Mouse (Mus musculus) stomach, embryonic 15.5 days (tissue): ENCODE results near the gene Sorl1. TPM values are rescaled to one million over a fixed set of nuclear protein-coding genes. Genes with fewer than 3 reads are reported as not detected.
A peak's percentile ranks its signal among the peaks of the same experiment; 100 is the strongest.

ENCODE experiments used
- ATAC-seq: fragments of 200-750 bp; cut with Nextera tagmentation; 2 replicates; pipeline ENCODE4 v1.8.0; 2017; ENCODE audit warnings: low read depth, moderate number of reproducible peaks, moderate TSS enrichment; ENCODE audit not compliant: insufficient read depth, low FRiP score
- H3K27ac ChIP-seq: fragments of 300-500 bp; sonication (generic); 2 replicates; pipeline ENCODE4 v1.5.1; 2015; ENCODE audit warnings: mild to moderate bottlenecking, inconsistent platforms
- H3K27me3 ChIP-seq: fragments of 300-500 bp; sonication (generic); replicated peaks from 2 replicates; pipeline ENCODE4 v1.6.1; 2015; ENCODE audit warnings: inconsistent platforms
- H3K36me3 ChIP-seq: fragments of 300-500 bp; sonication (generic); 2 replicates; pipeline ENCODE4 v1.6.1; 2015; ENCODE audit warnings: inconsistent platforms
- H3K4me1 ChIP-seq: fragments of 300-500 bp; sonication (generic); 2 replicates; pipeline ENCODE4 v1.6.1; 2015; ENCODE audit warnings: inconsistent platforms
- H3K4me2 ChIP-seq: fragments of 300-500 bp; sonication (generic); 2 replicates; pipeline ENCODE4 v1.6.1; 2015; ENCODE audit warnings: mild to moderate bottlenecking, inconsistent platforms
- H3K4me3 ChIP-seq: fragments of 300-500 bp; sonication (generic); replicated peaks from 2 replicates; pipeline ENCODE4 v1.5.1; 2015; ENCODE audit warnings: inconsistent platforms
- H3K9ac ChIP-seq: fragments of 300-500 bp; sonication (generic); 2 replicates; pipeline ENCODE4 v1.6.1; 2015; ENCODE audit warnings: inconsistent platforms
- H3K9me3 ChIP-seq: fragments of 300-500 bp; sonication (generic); 2 replicates; pipeline ENCODE4 v1.6.1; 2016; ENCODE audit warnings: inconsistent platforms
- WGBS: fragments of 180-500 bp; shearing (Covaris S2); methylation state at CpG from one replicate; pipeline ENCODE4 v1.1.7; 2015; 5-methylcytosine and 5-hydroxymethylcytosine counted together
- polyA plus RNA-seq: library from polyadenylated mRNA; unstranded; fragments of >200 nt; fragmentation: Nextera tagmentation; extraction: Ambion mirVana; gene quantifications from 2 replicates; pipeline ENCODE4 v1.2.1, GENCODE M21; 2015

The Sorl1 gene
- polyA plus RNA-seq, 1 experiment from 2014 or later, result 11.4 TPM

- H3K4me2 ChIP-seq, result no peak overlapping the region
Observed at GRCm38 (mm10) chr9:41937341-41937966, 186.6 kb downstream of the Sorl1 start.

DNA sequence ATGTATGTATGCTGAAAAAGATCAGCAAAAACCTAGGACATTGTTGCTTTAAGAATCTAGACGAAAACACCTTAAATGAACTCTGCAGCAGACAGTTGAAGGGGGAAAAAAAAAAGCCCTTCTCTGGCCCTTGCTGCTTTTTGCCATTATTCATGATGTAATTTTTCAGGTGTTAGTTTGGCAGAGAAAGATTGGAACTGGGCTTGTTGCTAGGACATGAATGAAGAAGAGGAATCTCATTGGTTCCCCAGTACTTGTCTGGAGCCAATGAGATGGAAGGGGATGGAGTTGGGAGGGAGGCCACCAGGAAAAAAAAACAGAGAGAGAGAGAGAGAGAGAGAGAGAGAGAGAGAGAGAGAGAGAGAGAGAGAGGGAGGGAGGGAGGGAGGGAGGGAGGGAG, 187.5 kb downstream of the Sorl1 start:
- ATAC-seq, result no peak
- no peak overlapping the region for H3K4me2 ChIP-seq
- WGBS, result 30% methylated on average over 1 of the region's 1 CpGs

More at GRCm38 (mm10) chr9:41937341-41937966, 186.6 kb downstream of the Sorl1 start:
- H3K4me1 ChIP-seq, result peaks cover 33% of the 10 kb centered on the region
- H3K4me3 ChIP-seq, result no peak overlapping the region
- no peak for ATAC-seq
- H3K9ac ChIP-seq, result no peak overlapping the region
- peak overlapping the region; percentile 82 for H3K27ac ChIP-seq
- H3K36me3 ChIP-seq, result no peaks in the 10 kb centered on the region
- 51% methylated on average over 8 of the region's 8 CpGs for WGBS
- H3K27me3 ChIP-seq, result no peaks in the 10 kb centered on the region
- H3K9me3 ChIP-seq, result no peaks in the 10 kb centered on the region

GRCm38 (mm10) chr9:41935979-41936378, 188.1 kb downstream of the Sorl1 start:
- peak overlapping the region; percentile 87 for H3K4me2 ChIP-seq
- no peaks in the 10 kb centered on the region for H3K9me3 ChIP-seq
- H3K27me3 ChIP-seq, result no peaks in the 10 kb centered on the region
- no peaks in the 10 kb centered on the region for H3K36me3 ChIP-seq
- H3K27ac ChIP-seq, result peak overlapping the region; percentile 88
- peaks cover 33% of the 10 kb centered on the region for H3K4me1 ChIP-seq
- 3% methylated on average over 10 of the region's 10 CpGs for WGBS
- H3K4me3 ChIP-seq, result peak overlapping the region; percentile 40
- ATAC-seq, result 0 out of 2 replicates have a peak, but pooled peaks have one; percentile 29
- no peak overlapping the region for H3K9ac ChIP-seq

More for the DNA sequence above, 187.5 kb downstream of the Sorl1 start:
- Histone ChIP-seq H3K4me1 (peaks cover 33% of the 10 kb centered on the region), H3K9me3 (no peaks in the 10 kb centered on the region), H3K36me3 (no peaks in the 10 kb centered on the region), H3K27me3 (no peaks in the 10 kb centered on the region), H3K9ac (no peak overlapping the region), H3K4me3 (no peak overlapping the region), H3K27ac (no peak overlapping the region)

DNA sequence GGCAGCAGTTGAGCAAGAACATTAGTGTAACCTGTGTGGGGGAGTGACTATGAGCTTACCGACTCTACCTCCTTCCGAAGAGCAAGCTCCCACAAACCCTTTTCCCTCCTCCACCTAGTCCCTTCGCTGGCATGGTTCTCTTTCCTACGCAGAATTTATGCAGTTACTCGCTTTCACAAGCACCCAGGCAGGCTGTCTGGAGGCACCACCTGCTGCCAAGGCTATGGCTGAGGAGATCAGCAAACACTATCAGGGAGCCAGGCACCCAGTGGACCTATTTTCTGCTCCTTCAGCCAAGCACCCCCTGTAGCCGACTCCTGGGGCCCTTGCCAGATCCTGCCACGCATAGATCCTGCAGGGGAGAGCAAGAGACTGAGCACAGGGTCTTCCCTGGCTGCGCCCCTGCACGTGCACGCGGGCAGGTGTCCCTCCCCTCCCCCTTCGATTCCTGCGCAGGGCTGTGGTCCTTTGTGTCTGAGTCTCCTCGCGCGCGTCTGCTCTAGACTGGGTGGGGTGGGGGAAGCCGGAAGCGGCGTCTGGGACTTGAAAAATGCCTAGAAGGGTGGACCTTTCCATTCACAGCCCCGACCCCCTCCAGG, 188.6 kb downstream of the Sorl1 start:
- H3K36me3 ChIP-seq, result no peaks in the 10 kb centered on the region
- WGBS, result 3% methylated on average over 19 of the region's 21 CpGs
- no peaks in the 10 kb centered on the region for H3K27me3 ChIP-seq
- H3K27ac ChIP-seq, result peak overlapping the region; percentile 88
- H3K4me3 ChIP-seq, result peak overlapping the region; percentile 40
- peak; percentile 76 for ATAC-seq
- H3K4me1 ChIP-seq, result peaks cover 33% of the 10 kb centered on the region
- no peaks in the 10 kb centered on the region for H3K9me3 ChIP-seq
- peak overlapping the region; percentile 44; the same call in 1 of the 2 replicates for H3K9ac ChIP-seq
- H3K4me2 ChIP-seq, result peak overlapping the region; percentile 87

DNA sequence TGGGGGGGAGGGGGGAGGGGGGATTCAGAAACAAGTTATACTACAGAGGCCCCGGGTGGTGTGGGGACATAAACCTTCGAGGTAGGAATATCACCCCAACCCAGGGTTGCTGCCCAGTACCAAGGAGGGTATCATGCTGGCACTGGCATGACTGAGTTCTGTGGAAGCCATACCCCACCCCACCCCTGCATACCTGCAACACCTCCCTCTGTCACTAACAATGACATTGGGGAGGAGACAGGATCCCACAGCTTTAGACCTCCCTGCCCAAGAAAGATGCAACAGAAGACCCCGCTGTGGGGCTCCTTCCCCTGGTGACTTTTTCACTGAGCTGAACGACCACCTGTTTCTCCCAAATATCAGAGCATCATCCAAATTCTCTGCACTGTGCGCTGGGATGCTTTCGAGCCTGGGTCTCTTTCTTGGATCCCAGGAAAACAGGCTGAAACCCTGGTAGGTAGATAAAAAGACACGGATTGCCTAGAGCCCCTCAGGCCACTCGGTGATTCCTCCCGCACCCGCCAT, 189.2 kb downstream of the Sorl1 start:
- WGBS, result 21% methylated on average over 10 of the region's 10 CpGs
- ATAC-seq, result no peak
- no peaks in the 10 kb centered on the region for H3K27me3 ChIP-seq

GRCm38 (mm10) chr9:41929986-41930385, 194.1 kb downstream of the Sorl1 start:
- H3K9ac ChIP-seq, result no peak overlapping the region
- no peak for ATAC-seq
- H3K9me3 ChIP-seq, result no peaks in the 10 kb centered on the region
- H3K27me3 ChIP-seq, result no peaks in the 10 kb centered on the region
- no peak overlapping the region for H3K27ac ChIP-seq
- no peaks in the 10 kb centered on the region for H3K36me3 ChIP-seq
- H3K4me3 ChIP-seq, result no peak overlapping the region
- peaks cover 10% of the 10 kb centered on the region for H3K4me1 ChIP-seq
- 56% methylated on average over 5 of the region's 5 CpGs for WGBS
- H3K4me2 ChIP-seq, result no peak overlapping the region

More for the DNA sequence above, 189.2 kb downstream of the Sorl1 start:
- no peak overlapping the region for H3K9ac ChIP-seq
- H3K9me3 ChIP-seq, result no peaks in the 10 kb centered on the region
- H3K4me1 ChIP-seq, result peaks cover 33% of the 10 kb centered on the region
- no peaks in the 10 kb centered on the region for H3K36me3 ChIP-seq
- peak overlapping the region; percentile 87 for H3K4me2 ChIP-seq
- peak overlapping the region; percentile 40 for H3K4me3 ChIP-seq
- peak overlapping the region; percentile 88 for H3K27ac ChIP-seq

DNA sequence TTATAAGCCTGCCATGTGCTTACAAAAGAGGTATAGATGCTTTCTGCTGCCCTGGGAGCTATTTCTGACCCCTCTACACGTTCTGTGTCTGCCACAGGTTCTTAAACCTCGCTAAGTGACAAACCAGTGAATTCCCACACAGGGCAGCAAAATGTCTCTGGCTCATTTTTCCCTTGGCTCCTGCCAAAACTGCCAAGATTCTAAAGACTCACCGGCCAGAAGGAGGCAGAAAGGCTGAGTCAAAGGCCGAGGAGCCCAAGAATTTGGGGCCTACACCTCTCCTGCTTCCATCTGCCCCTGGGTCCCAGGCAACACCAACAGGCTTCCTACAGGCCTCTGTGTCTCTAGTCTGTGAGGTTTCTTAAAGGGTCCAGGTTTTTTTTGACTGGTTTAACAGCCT, 198.4 kb downstream of the Sorl1 start:
- Histone ChIP-seq H3K4me1 (0 out of 2 replicates have a peak, but pooled peaks cover 3% of the 10 kb centered on the region), H3K4me3 (no peak overlapping the region), H3K4me2 (no peak overlapping the region), H3K27me3 (no peaks in the 10 kb centered on the region), H3K9ac (no peak overlapping the region), H3K9me3 (no peaks in the 10 kb centered on the region), H3K36me3 (no peaks in the 10 kb centered on the region), H3K27ac (no peak overlapping the region)
- 66% methylated on average over 4 of the region's 4 CpGs for WGBS
- ATAC-seq, result no peak

GRCm38 (mm10) chr9:41924140-41924539, 200.0 kb downstream of the Sorl1 start:
- no peaks in the 10 kb centered on the region for H3K27me3 ChIP-seq
- no peak overlapping the region for H3K4me2 ChIP-seq
- 0 out of 2 replicates have a peak overlapping the region, but pooled peaks have one; percentile 23 for H3K27ac ChIP-seq
- H3K9ac ChIP-seq, result no peak overlapping the region
- 0 out of 2 replicates have a peak, but pooled peaks cover 5% of the 10 kb centered on the region for H3K4me1 ChIP-seq
- 46% methylated on average over 2 of the region's 2 CpGs for WGBS
- no peaks in the 10 kb centered on the region for H3K36me3 ChIP-seq
- ATAC-seq, result no peak
- H3K4me3 ChIP-seq, result no peak overlapping the region
- no peaks in the 10 kb centered on the region for H3K9me3 ChIP-seq

DNA sequence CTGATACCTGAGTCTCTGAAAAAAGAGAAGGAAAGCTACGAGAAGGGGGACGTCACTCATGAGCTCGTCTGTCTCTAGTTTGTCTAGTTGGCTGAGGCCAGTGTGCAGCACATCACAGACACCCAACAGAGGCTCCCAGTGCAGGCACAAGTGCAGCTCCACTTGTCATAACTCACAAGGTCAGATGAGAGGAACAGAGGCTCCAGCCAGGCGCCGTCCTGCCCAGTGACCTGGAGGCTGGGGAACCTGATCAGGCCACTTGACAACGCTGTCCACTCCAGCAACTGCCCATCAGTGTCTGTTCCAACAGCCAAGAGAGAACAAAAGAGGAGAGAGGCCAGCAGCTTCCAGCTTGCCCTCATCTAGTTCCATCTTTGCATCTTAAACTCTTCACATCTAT, 201.7 kb downstream of the Sorl1 start:
- Histone ChIP-seq H3K9ac (no peak overlapping the region), H3K4me2 (no peak overlapping the region), H3K4me3 (no peak overlapping the region), H3K27me3 (no peaks in the 10 kb centered on the region), H3K4me1 (peaks cover 11% of the 10 kb centered on the region; the same call in 1 of the 2 replicates), H3K36me3 (no peaks in the 10 kb centered on the region), H3K9me3 (no peaks in the 10 kb centered on the region), H3K27ac (no peak overlapping the region)
- no peak for ATAC-seq
- WGBS, result 80% methylated on average over 6 of the region's 6 CpGs

DNA sequence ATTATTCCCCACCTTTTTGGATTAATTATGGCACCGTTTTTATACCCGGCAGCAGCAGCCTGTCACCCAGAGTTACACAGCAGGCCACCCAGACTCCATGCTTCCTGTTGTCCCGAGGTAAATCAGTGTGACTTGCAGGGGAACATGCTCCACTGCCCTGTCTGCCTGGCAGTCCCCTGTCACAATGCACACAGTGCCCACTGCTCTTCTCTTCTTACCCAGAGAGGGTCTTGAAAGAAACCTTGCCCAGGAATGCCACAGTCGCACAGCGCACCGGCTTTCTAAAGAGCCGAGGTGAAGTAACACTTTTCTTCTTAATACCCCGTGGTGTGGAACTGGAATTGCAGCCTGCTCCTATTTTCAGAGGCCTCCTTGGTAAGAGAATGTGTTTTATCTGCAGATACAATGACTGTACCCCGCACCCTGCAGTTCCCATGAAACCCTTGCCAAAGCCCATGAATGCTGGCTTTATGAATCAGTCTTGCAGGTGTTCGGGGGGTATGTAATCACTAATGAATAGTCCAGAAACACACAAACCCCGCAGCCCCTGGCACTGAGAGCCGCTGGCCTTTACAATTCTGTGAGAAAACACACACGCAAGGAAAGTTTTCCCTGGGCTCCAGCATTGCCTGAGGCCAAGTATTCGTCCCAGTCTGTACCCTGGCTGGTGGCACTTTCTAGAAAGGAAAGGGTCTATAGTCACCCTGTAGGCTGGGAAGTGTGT, 205.3 kb downstream of the Sorl1 start:
- WGBS, result 63% methylated on average over 14 of the region's 14 CpGs
- no peaks in the 10 kb centered on the region for H3K27me3 ChIP-seq
- H3K36me3 ChIP-seq, result no peaks in the 10 kb centered on the region

DNA sequence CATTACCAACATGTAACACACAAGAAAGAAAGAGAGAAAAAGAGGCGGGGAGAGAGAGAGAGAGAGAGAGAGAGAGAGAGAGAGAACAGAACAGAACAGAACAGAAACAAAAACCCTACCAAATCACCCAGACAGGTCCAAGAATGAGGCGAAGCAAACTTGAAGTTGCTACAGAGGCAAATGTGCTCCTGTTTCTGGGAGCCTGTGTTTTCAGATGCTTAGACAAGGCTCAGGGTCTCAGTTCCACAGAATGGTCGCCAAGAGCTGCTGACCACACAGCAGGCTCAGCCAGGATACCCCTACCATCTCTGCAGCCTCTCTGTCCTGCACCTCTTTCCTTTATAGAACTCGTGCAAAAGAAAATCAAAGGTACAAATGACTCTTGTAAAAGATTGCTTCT, 205.9 kb downstream of the Sorl1 start:
- no peaks in the 10 kb centered on the region for H3K27me3 ChIP-seq
- WGBS, result 63% methylated on average over 4 of the region's 4 CpGs
- H3K4me1 ChIP-seq, result peaks cover 8% of the 10 kb centered on the region; the same call in 1 of the 2 replicates
- no peak overlapping the region for H3K4me2 ChIP-seq
- no peaks in the 10 kb centered on the region for H3K36me3 ChIP-seq
- ATAC-seq, result no peak
- no peak overlapping the region for H3K9ac ChIP-seq
- no peaks in the 10 kb centered on the region for H3K9me3 ChIP-seq
- H3K27ac ChIP-seq, result no peak overlapping the region
- no peak overlapping the region for H3K4me3 ChIP-seq

More for the DNA sequence above, 205.3 kb downstream of the Sorl1 start:
- H3K4me2 ChIP-seq, result no peak overlapping the region
- no peak overlapping the region; the same call in 1 of the 2 replicates for H3K27ac ChIP-seq
- no peak overlapping the region for H3K9ac ChIP-seq
- no peak for ATAC-seq
- H3K4me3 ChIP-seq, result no peak overlapping the region
- H3K4me1 ChIP-seq, result peaks cover 8% of the 10 kb centered on the region; the same call in 1 of the 2 replicates
- no peaks in the 10 kb centered on the region for H3K9me3 ChIP-seq
